ENCODE assay signal across 15 mouse cellular contexts in the genomic region with DNA sequence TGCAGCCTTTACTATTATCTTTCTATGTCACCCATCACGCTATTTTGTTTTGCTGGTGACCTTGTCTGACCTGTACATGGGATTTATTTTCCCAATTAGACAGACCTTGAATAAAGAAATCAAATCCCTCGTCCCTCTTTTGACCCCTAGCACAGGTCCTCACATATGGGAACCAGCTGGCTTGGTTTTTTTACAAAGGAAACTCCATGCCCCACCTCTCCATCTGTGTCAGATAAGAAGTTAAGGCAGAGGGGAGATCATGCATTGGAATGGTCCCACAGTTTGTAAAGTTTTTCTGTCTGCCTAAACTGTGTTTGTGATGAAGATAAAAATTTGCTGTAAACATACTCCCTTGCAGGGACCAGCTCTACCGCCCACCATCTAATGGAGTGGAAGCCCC. TPM values are rescaled to one million over a fixed set of nuclear protein-coding genes. Genes with fewer than 3 reads are reported as not detected.
DNase-seq lines count a peak whose midpoint lies in the region; ATAC-seq and TF ChIP-seq lines count a peak whose summit lies in the region.
"Had no signal": no experiment of that assay in that cellular context is flagged by ENCODE, and none has a peak within 500 bp of the region (broad histone marks: within the 10 kb centered on the region; RNA-seq: fewer than 3 reads in every experiment).

No protein-coding gene starts in this region.

- no peak overlapping the region for H3K4me3 ChIP-seq in hindbrain, embryonic 11.5 days (ENCODE audit: low read depth, low read length)
- H3K4me3 ChIP-seq in hindbrain, postnatal 0 days (ENCODE audit: low read length) = no peak overlapping the region
- H3K4me3 ChIP-seq in lung, postnatal 0 days (ENCODE audit: low read depth, low read length) = no peak overlapping the region
- H3K4me3 ChIP-seq in limb, embryonic 11.5 days (ENCODE audit: low read depth, low read length) = no peak overlapping the region
- no peak overlapping the region for H3K4me3 ChIP-seq in stomach, embryonic 16.5 days (replicated peaks; ENCODE audit: low read length)

- H3K4me1 ChIP-seq in hindbrain, embryonic 11.5 days (replicated peaks; ENCODE audit: control insufficient read depth, insufficient read depth, low read length) = peaks cover 2% of the 10 kb centered on the region; the same call in 1 of the 2 replicates
- H3K4me1 ChIP-seq in hindbrain, postnatal 0 days (ENCODE audit: insufficient read depth, low read length) = 0 out of 2 replicates have a peak, but pooled peaks cover 5% of the 10 kb centered on the region
- H3K4me1 ChIP-seq in lung, postnatal 0 days (ENCODE audit: insufficient read depth, low read depth, low read length) = peaks cover 10% of the 10 kb centered on the region
- peaks cover 13% of the 10 kb centered on the region; the same call in 1 of the 2 replicates for H3K4me1 ChIP-seq in limb, embryonic 11.5 days (ENCODE audit: control insufficient read depth, insufficient read depth, low read length)
- H3K4me1 ChIP-seq in stomach, embryonic 16.5 days (ENCODE audit: control insufficient read depth, insufficient read depth, low read length) = peaks cover 18% of the 10 kb centered on the region

- peak; percentile 49 for DNase-seq in hindbrain, embryonic 11.5 days (ENCODE audit: low spot score)
- no peak for DNase-seq in hindbrain, postnatal 0 days (ENCODE audit: low spot score)
- no peak for DNase-seq in lung, postnatal 0 days (ENCODE audit: low spot score)
- DNase-seq in lung, postnatal 4 days = no peak
- DNase-seq in limb, embryonic 11.5 days (ENCODE audit: low spot score) = no peak
- no peak for DNase-seq in c-Kit-positive CD71-positive TER-119-positive erythroid progenitor cells, embryonic 14.5 days (ENCODE audit: low spot score)
- no peak for DNase-seq in adrenal gland, adult (ENCODE audit: inconsistent age in 2 of 2, low spot score in 1 of 2)
- DNase-seq: cerebellum, adult 11-12 months; lung, adult 2 months; thymus, postnatal 4 days had no signal

- TF ChIP-seq EP300 in lung, postnatal 0 days (IDR thresholded peaks at IDR 0.05) = no peak

- WGBS in hindbrain, embryonic 11.5 days = 46% methylated on average over 3 of the region's 3 CpGs
- WGBS in hindbrain, postnatal 0 days = 57% methylated on average over 3 of the region's 3 CpGs
- 43% methylated on average over 3 of the region's 3 CpGs for WGBS in lung, postnatal 0 days
- WGBS in limb, embryonic 11.5 days = 17% methylated on average over 3 of the region's 3 CpGs
- WGBS in stomach, embryonic 16.5 days = 40% methylated on average over 3 of the region's 3 CpGs

- no peak overlapping the region for H3K4me2 ChIP-seq in hindbrain, embryonic 11.5 days (replicated peaks; ENCODE audit: low read depth, low read length)
- H3K4me2 ChIP-seq in hindbrain, postnatal 0 days (ENCODE audit: low read depth, low read length) = no peak overlapping the region
- no peak overlapping the region for H3K4me2 ChIP-seq in lung, postnatal 0 days (replicated peaks; ENCODE audit: low read depth, low read length)
- no peak overlapping the region for H3K4me2 ChIP-seq in limb, embryonic 11.5 days (ENCODE audit: low read depth, severe bottlenecking)
- H3K4me2 ChIP-seq in stomach, embryonic 16.5 days (ENCODE audit: low read depth, low read length) = no peak overlapping the region

- no peaks in the 10 kb centered on the region for H3K36me3 ChIP-seq in hindbrain, embryonic 11.5 days (ENCODE audit: control insufficient read depth, insufficient read depth, low read length)
- H3K36me3 ChIP-seq in hindbrain, postnatal 0 days (ENCODE audit: insufficient read depth, low read length) = no peaks in the 10 kb centered on the region
- H3K36me3 ChIP-seq in lung, postnatal 0 days (ENCODE audit: insufficient read depth, low read length) = peaks cover 13% of the 10 kb centered on the region; the same call in 1 of the 2 replicates
- peaks cover 2% of the 10 kb centered on the region; the same call in 1 of the 2 replicates for H3K36me3 ChIP-seq in limb, embryonic 11.5 days (ENCODE audit: control insufficient read depth, insufficient read depth, low read length)
- H3K36me3 ChIP-seq in stomach, embryonic 16.5 days (ENCODE audit: control insufficient read depth, insufficient read depth, low read length) = peaks cover 8% of the 10 kb centered on the region
- H3K36me3 ChIP-seq: G1E had no signal

- H3K9me3 ChIP-seq in hindbrain, embryonic 11.5 days (ENCODE audit: control insufficient read depth, low read length) = no peaks in the 10 kb centered on the region
- H3K9me3 ChIP-seq in hindbrain, postnatal 0 days (ENCODE audit: low read length) = no peaks in the 10 kb centered on the region
- H3K9me3 ChIP-seq in lung, postnatal 0 days (ENCODE audit: low read length) = no peaks in the 10 kb centered on the region
- no peaks in the 10 kb centered on the region for H3K9me3 ChIP-seq in limb, embryonic 11.5 days (ENCODE audit: control insufficient read depth, low read length)
- no peaks in the 10 kb centered on the region for H3K9me3 ChIP-seq in stomach, embryonic 16.5 days (replicated peaks; ENCODE audit: control insufficient read depth, low read length)
- H3K9me3 ChIP-seq: G1E had no signal

- no peak for ATAC-seq in hindbrain, embryonic 11.5 days (ENCODE audit: low FRiP score)
- no peak for ATAC-seq in hindbrain, postnatal 0 days
- ATAC-seq in lung, postnatal 0 days = no peak
- peak; percentile 65; the same call in 1 of the 2 replicates for ATAC-seq in limb, embryonic 11.5 days (ENCODE audit: insufficient number of reproducible peaks, low FRiP score, low TSS enrichment, low read depth)
- no peak for ATAC-seq in stomach, embryonic 16.5 days (ENCODE audit: insufficient read depth, low FRiP score)
- ATAC-seq: forebrain, embryonic 16.5 days; inflammation-experienced regulatory T-cells, adult 6 months; midbrain, embryonic 16.5 days had no signal

- no peak overlapping the region for H3K27ac ChIP-seq in hindbrain, embryonic 11.5 days (ENCODE audit: low read depth, low read length)
- H3K27ac ChIP-seq in hindbrain, postnatal 0 days = no peak overlapping the region
- peak overlapping the region; percentile 78 for H3K27ac ChIP-seq in lung, postnatal 0 days (ENCODE audit: low read length)
- H3K27ac ChIP-seq in limb, embryonic 11.5 days (replicated peaks; ENCODE audit: low read depth, low read length) = no peak overlapping the region; the same call in 1 of the 2 replicates
- peak overlapping the region; percentile 72 for H3K27ac ChIP-seq in stomach, embryonic 16.5 days (ENCODE audit: low read length)

- H3K9ac ChIP-seq in hindbrain, embryonic 11.5 days (ENCODE audit: low read depth, low read length) = no peak overlapping the region
- no peak overlapping the region for H3K9ac ChIP-seq in hindbrain, postnatal 0 days (replicated peaks; ENCODE audit: low read length)
- no peak overlapping the region for H3K9ac ChIP-seq in lung, postnatal 0 days (replicated peaks; ENCODE audit: low read depth)
- H3K9ac ChIP-seq in limb, embryonic 11.5 days (ENCODE audit: low read length) = no peak overlapping the region
- no peak overlapping the region for H3K9ac ChIP-seq in stomach, embryonic 16.5 days (ENCODE audit: low read length)

- TF ChIP-seq CTCF in hindbrain, postnatal 0 days (IDR thresholded peaks at IDR 0.05; ENCODE audit: low read depth) = no peak
- TF ChIP-seq CTCF in lung, postnatal 0 days (IDR thresholded peaks at IDR 0.05) = no peak

- H3K27me3 ChIP-seq in hindbrain, embryonic 11.5 days (ENCODE audit: control insufficient read depth, insufficient read depth, low read length) = no peaks in the 10 kb centered on the region
- H3K27me3 ChIP-seq in hindbrain, postnatal 0 days (ENCODE audit: insufficient read depth, low read length) = no peaks in the 10 kb centered on the region
- H3K27me3 ChIP-seq in lung, postnatal 0 days (replicated peaks; ENCODE audit: insufficient read depth, low read length) = no peaks in the 10 kb centered on the region
- no peaks in the 10 kb centered on the region for H3K27me3 ChIP-seq in limb, embryonic 11.5 days (ENCODE audit: control insufficient read depth, insufficient read depth, low read length)
- H3K27me3 ChIP-seq in stomach, embryonic 16.5 days (ENCODE audit: control insufficient read depth, insufficient read depth, low read length) = no peaks in the 10 kb centered on the region

RNA-seq across cellular contexts. Expression of gene Traf3ip2, which starts 26.1 kb away (rescaled TPM):
- 5.6 and 7.2 TPM in 2 replicates for polyA plus RNA-seq in hindbrain, embryonic 11.5 days (2014; fragmentation: Nextera tagmentation; extraction: Ambion mirVana)
- total RNA-seq in hindbrain, postnatal 0 days (2014; rRNA removed) = 5.3 and 9.6 TPM in 2 replicates
- 5.7 and 6.2 TPM in 2 replicates for polyA plus RNA-seq in hindbrain, postnatal 0 days (2015; fragmentation: Nextera tagmentation; extraction: Ambion mirVana)
- polyA plus RNA-seq in lung, postnatal 0 days (2015; fragmentation: Nextera tagmentation; extraction: Ambion mirVana) = 30.6 and 31.7 TPM in 2 replicates
- 5.9 and 8.0 TPM in 2 replicates for polyA plus RNA-seq in limb, embryonic 11.5 days (2014; fragmentation: Nextera tagmentation; extraction: Ambion mirVana)
- 32.1 and 33.1 TPM in 2 replicates for polyA plus RNA-seq in stomach, embryonic 16.5 days (2015; fragmentation: Nextera tagmentation; extraction: Ambion mirVana)

Comparison
In these comparisons a context has a peak if more than half of its experiments do, and no peak if none do; other contexts are left out.
1. H3K27ac ChIP-seq: peak in lung, postnatal 0 days (single experiment) and stomach, embryonic 16.5 days (single experiment); none in hindbrain, embryonic 11.5 days (single experiment), hindbrain, postnatal 0 days (single experiment) and limb, embryonic 11.5 days (single experiment).